Mouse (Mus musculus): ENCODE data around the gene Tbcc.
"Not testable (repeated sequence)": the region's sequence is repeated elsewhere in the genome, so short reads cannot be mapped to it uniquely, and the experiment has no call there.

The Tbcc gene

GRCm38 (mm10) chr17:46890116-46890815 is at the start of gene Tbcc:
Gene Tbcc, plus strand, starts transcription at chr17:46890684.
- DNase-seq (ENCODE audit: extremely low spot score, low spot score), result peak; percentile 97

DNA sequence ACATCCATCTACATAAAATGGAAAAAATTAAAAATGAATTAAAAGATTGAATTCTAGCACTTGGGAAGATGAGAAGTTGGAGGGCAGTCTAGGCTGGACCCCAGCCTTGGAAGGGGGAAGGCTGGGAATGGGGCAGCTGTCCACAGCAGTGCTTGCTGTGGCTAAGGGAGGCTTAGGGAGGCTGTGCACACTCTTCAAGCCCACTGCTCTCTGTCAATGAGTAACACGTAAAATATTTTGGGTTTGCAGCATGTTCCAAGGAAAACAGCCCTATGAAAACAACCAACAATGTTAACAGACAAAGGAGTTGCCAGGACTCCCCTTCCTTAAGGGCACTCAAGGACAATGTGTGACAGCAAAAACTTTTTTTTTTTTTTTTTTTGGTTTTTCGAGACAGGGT is 47.5 kb upstream of the Tbcc start:
- DNase-seq (ENCODE audit: extremely low spot score, low spot score), result no peak

DNA sequence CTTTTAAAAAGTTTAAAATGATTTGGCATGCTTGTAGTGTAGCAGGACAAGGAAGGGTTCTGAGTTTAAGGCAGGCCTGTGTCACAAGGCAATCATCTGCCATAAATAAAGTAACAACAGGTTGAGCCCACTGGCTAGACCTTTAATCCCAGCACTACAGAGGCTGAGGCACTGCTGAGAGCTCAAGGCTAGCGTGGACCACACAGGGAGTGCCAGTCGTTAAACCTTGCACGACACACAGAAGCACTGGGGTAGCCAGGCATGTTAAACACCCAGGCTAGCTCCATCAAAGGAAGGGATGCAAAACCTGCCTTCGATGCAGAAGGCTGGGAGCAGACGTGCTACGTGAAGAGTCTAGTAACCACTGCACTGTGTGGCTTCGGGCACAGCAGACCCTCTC is 46.8 kb upstream of the Tbcc start:
- no peak for DNase-seq (ENCODE audit: extremely low spot score, low spot score)

DNA sequence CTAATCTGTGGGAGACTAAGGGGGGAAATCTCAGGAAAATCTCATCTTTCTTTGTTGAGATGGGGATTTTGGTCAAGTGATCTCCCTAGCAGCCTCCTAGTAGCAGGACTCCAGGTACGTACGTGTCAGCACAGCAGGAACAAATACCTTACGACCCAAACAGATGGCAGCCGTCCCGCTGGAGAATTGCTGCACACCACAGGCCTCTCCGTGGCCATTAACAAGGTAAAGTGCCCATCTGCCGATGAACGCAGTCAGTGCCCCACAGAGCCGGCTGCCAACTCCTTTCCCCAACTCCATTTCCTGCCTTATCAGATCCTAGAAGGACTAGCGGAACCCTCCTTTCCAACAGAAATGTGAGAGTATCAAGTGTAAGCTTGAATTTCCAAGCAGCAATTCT is 45.7 kb upstream of the Tbcc start:
- DNase-seq (ENCODE audit: extremely low spot score, low spot score), result no peak

- DNase-seq (ENCODE audit: extremely low spot score, low spot score), result no peak
These were observed 45.2 kb upstream of the Tbcc start for GRCm38 (mm10) chr17:46845262-46845661.

DNA sequence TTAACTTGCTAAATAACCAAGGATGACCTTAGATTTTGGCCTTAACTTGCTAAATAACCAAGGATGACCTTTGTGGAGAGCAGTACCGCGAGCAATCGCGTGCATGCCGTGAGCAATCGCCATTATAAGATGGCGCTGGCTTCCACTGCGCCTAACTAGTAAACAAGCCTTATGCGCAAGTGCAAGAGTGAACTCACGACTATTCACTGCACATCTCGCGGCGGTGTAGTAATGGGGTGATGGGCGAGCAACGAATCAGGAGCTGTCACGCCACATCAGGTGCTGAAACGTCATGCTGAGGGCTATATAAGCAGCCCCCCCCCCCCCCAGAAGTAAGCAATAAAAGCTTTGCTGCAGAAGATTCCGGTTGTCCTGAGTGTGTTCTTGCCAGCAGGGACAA is 43.9 kb upstream of the Tbcc start:
- DNase-seq (ENCODE audit: extremely low spot score, low spot score), result not testable (repeated sequence)

DNA sequence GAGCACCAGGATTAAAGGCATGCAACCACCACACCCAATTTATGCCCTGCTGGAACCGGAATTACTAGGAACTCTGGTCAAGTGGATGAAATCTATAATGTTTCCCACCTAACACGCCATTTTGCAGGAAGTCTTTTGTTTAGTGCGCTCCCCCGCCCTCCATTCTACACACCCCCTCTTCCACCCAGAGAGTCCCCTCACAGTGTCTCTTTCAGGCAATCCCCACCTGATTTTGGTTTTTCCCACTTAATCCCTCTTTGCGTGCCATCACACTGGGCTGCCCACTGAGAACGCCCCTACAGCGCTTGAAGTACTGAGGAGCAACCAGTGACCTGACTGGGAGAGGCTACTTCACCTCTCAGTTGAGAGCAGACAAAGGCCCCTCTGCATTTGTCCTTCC is 43.3 kb upstream of the Tbcc start:
- no peak for DNase-seq (ENCODE audit: extremely low spot score, low spot score)

DNA sequence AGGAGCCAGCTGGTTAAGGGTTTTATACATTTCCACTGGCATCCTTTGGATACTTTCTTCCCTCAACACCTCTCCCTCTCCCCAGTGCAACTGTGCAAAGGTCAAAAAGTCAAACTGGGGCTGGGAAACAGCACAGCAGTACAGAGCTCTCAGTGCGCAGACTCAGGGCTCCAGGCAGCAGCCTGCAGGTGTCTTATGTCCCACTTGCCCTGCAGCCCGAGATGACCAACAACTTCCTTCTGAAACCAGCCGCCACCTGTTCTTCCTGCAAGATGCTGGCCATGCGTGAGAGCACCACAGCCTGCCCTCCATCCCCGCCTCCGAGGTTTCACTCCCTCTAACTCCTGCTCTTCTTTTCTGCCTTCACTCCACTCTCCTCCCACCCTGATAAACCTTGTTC is 37.8 kb upstream of the Tbcc start:
- peak; percentile 49 for DNase-seq (ENCODE audit: extremely low spot score, low spot score)

DNA sequence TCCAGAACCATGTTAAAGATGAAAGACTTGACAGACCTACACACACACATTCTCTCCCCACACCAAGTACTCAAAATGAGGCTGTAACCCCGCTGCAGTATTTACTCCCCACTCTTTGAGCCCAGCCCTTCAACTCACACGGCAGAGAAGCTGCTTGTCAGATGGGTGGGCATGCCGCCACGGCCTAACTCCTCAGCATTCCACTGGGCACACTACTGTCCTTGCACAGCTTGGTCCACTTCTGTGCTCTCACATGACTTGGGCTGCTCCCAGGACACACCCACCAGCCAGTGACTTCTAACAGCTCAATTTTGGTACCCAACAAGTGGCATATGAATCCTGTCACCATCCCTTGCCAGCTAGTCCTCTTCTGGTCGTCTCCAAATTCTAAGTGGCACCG is 37.2 kb upstream of the Tbcc start:
- no peak for DNase-seq (ENCODE audit: extremely low spot score, low spot score)

- DNase-seq (ENCODE audit: extremely low spot score, low spot score), result no peak
These were observed 36.4 kb upstream of the Tbcc start for GRCm38 (mm10) chr17:46854096-46854495.

DNA sequence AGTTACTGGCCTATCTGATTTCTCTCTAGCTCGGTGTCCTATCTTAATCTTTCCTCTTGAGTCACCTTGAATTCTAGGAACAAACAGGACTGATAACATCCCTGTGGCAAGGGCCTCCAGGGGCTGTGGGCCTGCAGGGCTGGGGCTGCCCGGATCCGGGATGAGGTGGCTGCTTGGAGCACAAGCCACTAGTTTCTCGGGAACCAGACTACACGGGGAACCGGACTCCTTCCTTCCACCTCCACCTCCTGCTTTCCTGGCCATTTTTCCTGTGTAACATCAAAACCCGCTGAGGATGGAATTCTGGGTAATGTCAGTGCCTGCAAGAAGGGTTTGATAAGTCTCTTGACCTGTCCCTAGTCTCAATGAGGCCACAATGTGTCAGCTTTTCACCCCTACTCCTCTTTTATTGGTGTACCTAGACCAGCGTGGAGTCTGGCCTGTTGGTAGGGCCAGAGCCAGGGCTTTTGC is 35.8 kb upstream of the Tbcc start:
- DNase-seq (ENCODE audit: extremely low spot score, low spot score), result no peak

- no peak for DNase-seq (ENCODE audit: extremely low spot score, low spot score)
These were observed 35.0 kb upstream of the Tbcc start for GRCm38 (mm10) chr17:46855328-46856106.

- DNase-seq (ENCODE audit: extremely low spot score, low spot score), result no peak
These were observed 34.4 kb upstream of the Tbcc start for GRCm38 (mm10) chr17:46856107-46856388.

GRCm38 (mm10) chr17:46856471-46857360 is 33.8 kb upstream of the Tbcc start:
- DNase-seq (ENCODE audit: extremely low spot score, low spot score), result peak; percentile 78

- DNase-seq (ENCODE audit: extremely low spot score, low spot score), result peak; percentile 85
These were observed 33.1 kb upstream of the Tbcc start for GRCm38 (mm10) chr17:46857361-46857902.

- DNase-seq (ENCODE audit: extremely low spot score, low spot score), result peak; percentile 84
These were observed 32.4 kb upstream of the Tbcc start, which contains the start of gene Bicral for GRCm38 (mm10) chr17:46857903-46858748. Gene Bicral, minus strand, starts transcription at chr17:46858482.

DNA sequence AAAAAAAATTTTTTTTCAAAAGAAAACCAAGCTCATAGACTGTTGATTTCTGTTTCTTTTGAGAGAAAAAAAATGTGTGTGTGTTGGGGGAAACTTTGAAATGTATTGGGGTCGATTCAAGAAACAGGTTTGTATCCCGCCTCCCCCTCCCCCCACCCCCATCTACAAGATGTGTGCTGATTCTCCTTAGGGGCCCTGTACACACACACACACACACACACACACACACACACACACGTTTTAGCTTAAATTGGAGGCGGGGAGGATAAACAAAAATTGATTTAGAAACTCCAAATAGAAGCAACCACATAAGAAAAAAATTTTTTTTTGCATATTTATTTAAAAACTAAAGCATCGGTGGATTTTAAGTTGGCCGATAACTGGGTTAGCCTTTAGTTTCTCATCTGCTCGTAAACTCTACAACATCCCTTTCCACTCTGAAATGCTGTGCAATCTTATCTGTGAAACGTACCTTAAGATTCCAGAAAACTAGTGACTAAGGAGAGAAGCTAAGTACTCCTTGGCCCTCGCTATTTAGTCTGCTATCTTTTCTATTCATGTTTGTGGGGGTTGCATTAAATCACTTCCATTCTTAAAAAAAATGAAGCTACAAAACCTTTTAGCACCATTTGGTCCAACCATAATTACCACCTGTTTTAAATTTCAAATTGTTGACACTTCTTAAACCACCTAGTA is 31.6 kb upstream of the Tbcc start:
- DNase-seq (ENCODE audit: extremely low spot score, low spot score), result no peak

DNA sequence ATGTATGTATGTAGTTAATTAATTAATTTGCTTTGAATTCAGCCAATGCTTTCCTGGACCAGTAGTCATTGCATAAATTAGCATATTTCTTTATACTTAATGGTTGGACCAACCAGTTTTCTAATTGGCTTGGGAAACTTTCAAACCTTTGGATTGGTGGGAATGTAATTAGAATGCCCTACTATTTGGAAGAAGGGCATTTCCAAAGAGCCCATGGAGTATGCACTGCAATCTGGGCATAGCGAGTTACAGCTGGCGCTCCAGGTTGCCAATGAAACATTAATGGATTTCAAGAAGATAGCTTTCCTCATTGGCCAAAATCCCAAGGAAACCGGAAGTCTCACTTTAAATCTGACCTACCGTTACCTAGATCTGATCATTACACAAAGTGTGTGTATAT is 30.4 kb upstream of the Tbcc start:
- no peak for DNase-seq (ENCODE audit: extremely low spot score, low spot score)

DNA sequence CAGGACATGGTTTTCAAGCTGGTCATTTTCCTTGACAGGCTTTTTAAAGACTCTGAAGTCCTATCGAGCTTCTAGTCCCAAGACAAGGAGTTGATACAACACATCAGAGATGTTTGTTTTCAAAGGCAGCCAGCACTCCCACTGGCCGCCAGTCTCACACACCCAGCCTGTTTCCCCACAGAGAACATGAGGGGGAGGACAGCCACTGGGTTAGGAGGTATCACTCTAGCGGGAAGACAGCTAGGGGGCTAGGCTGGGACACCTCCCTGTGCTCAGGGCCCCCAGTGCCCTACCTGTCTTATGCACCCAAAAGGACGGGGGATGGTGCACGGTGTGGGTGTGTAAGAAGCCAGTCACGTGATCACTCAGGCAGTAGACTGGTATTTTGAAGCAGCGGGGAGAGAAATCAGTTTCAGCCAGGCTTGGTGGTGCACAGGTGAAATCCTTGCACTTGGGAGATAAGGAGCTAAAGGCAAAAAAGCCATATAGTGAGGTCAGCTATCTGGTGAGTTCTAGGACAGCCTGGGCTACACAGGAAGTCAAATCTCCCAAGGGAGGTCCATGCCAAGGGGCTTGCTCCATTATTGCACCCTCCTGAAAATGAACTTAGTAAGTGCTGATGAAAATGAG is 25.8 kb upstream of the Tbcc start:
- no peak for DNase-seq (ENCODE audit: extremely low spot score, low spot score)

- DNase-seq (ENCODE audit: extremely low spot score, low spot score), result no peak
These were observed 23.6 kb upstream of the Tbcc start for GRCm38 (mm10) chr17:46866836-46867235.
